Mouse (Mus musculus) thymus, postnatal 25 days (tissue): Measurements from ENCODE around the gene Actn4.
"Not testable (repeated sequence)": the region's sequence is repeated elsewhere in the genome, so short reads cannot be mapped to it uniquely, and the experiment has no call there.

Experiments used
- DNase-seq: peaks from one replicate; pipeline ENCODE4 v3.0.0; 2022

Actn4 gene

GRCm38 (mm10) chr7:28921722-28922465 is 40.2 kb downstream of the Actn4 start:
- no peak for DNase-seq

GRCm38 (mm10) chr7:28921178-28921577 is 41.0 kb downstream of the Actn4 start:
- DNase-seq: no peak

- DNase-seq: no peak
These were observed 42.3 kb downstream of the Actn4 start for GRCm38 (mm10) chr7:28919815-28920214.

GRCm38 (mm10) chr7:28918540-28918939 is 43.6 kb downstream of the Actn4 start:
- no peak for DNase-seq

- DNase-seq: no peak
These were observed 44.4 kb downstream of the Actn4 start for GRCm38 (mm10) chr7:28917503-28918426.

GRCm38 (mm10) chr7:28916491-28916890 is 45.6 kb downstream of the Actn4 start:
- peak; percentile 42 for DNase-seq

GRCm38 (mm10) chr7:28913171-28913570 is 49.0 kb downstream of the Actn4 start:
- no peak for DNase-seq

- no peak for DNase-seq
These were observed 50.5 kb downstream of the Actn4 start for GRCm38 (mm10) chr7:28911632-28912031.

GRCm38 (mm10) chr7:28907195-28907594 is 54.9 kb downstream of the Actn4 start:
- no peak for DNase-seq

GRCm38 (mm10) chr7:28903778-28904177 is 58.4 kb downstream of the Actn4 start:
- DNase-seq: no peak

GRCm38 (mm10) chr7:28902809-28903208 is 59.3 kb downstream of the Actn4 start:
- DNase-seq: no peak

GRCm38 (mm10) chr7:28902180-28902579 is 60.0 kb downstream of the Actn4 start:
- no peak for DNase-seq

GRCm38 (mm10) chr7:28901311-28902125 is 60.6 kb downstream of the Actn4 start:
- DNase-seq: no peak

GRCm38 (mm10) chr7:28899972-28900371 is 62.2 kb downstream of the Actn4 start:
- no peak for DNase-seq

GRCm38 (mm10) chr7:28897661-28898060 is 64.5 kb downstream of the Actn4 start:
- no peak for DNase-seq

GRCm38 (mm10) chr7:28894942-28895341 is 67.2 kb downstream of the Actn4 start:
- DNase-seq: no peak

GRCm38 (mm10) chr7:28893643-28894265 is 68.4 kb downstream of the Actn4 start:
- no peak for DNase-seq

GRCm38 (mm10) chr7:28892601-28893000 is 69.5 kb downstream of the Actn4 start:
- no peak for DNase-seq

- no peak for DNase-seq
These were observed 73.4 kb downstream of the Actn4 start for GRCm38 (mm10) chr7:28888701-28889161.

GRCm38 (mm10) chr7:28886486-28886885 is 75.7 kb downstream of the Actn4 start:
- DNase-seq: no peak

GRCm38 (mm10) chr7:28883704-28884103 is 78.4 kb downstream of the Actn4 start:
- not testable (repeated sequence) for DNase-seq

GRCm38 (mm10) chr7:28883039-28883438 is 79.1 kb downstream of the Actn4 start:
- no peak for DNase-seq
